Mouse (Mus musculus) cerebellum, adult 9-10 months (tissue): ENCODE data around the gene Gm26938.
A peak's percentile ranks its signal among the peaks of the same experiment; 100 is the strongest.

Experiments
- DNase-seq: peaks from one replicate; pipeline ENCODE4 v3.0.0; 2022

Gene Gm26938

GRCm38 (mm10) chr5:139793338-139794089, 32.7 kb downstream of the Gm26938 start:
- DNase-seq: no peak

DNA sequence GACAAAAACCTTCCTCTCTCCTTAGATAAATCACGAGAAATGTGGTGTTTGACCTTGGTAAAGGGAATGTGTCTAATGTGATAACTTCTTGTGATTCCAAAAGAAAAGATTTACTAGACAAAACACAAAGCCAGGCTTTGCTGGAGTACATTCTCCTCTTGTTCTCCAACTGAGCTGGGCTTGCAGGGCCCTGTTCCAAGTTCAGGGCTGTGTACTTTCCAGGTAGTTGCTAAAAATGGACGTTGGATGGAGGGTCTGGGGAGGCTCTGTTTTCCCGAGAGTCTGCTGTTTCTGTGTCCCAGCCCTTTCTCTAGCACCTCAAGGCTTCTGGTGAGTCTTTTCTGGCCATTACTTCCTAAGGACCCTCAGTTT, 33.3 kb downstream of the Gm26938 start:
- DNase-seq: no peak

GRCm38 (mm10) chr5:139792159-139792775, 33.9 kb downstream of the Gm26938 start:
- no peak for DNase-seq

DNA sequence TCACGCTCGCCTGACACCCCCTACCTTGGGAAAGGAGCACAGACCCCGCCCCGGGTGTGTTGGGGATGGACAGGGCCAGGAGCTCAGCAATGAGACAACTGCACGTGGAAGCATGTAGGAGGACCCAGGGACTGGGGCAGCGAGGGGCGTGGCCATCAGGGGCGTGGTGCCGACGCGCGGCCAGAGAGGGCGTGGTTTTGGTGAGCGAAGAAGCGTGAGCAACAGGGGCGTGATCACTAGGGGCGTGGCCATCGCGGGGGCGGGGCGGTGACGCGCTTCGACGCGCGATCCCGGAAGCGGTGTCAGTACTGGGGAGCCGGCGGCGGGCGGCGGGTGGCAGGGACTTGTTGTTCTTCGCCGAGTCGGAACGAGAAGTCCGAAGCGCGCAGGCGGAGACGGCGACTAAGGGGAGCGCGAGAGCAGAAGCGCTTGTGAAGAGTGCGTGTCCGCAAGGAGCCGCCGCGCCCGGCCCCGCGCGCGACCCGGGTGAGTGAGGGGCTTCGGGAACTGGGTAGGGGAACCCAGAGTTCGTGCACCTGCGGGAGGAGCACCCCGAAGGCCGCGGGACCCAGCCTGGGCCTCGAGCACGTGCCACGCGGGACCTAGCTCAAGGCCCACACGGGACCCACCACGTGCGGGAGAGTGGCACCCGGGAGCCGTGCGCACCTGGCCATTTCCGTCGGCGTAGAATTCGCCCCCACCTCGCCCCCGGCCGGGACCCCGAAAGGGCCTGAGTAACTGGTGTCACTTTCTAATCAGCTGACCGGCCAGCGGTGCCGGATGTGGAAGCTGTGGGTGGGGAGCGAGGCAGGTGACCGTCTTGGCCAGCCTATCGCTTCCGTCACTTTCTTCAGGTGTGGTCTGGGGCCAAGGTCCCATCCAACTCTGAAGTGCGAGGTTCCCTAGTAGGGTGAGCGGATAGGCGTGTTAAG, 34.7 kb downstream of the Gm26938 start, which contains the start of gene Mafk:
Gene Mafk (plus strand): TSS at position 287 of the 932 bp plus-strand sequence.
- peak; percentile 78 for DNase-seq

DNA sequence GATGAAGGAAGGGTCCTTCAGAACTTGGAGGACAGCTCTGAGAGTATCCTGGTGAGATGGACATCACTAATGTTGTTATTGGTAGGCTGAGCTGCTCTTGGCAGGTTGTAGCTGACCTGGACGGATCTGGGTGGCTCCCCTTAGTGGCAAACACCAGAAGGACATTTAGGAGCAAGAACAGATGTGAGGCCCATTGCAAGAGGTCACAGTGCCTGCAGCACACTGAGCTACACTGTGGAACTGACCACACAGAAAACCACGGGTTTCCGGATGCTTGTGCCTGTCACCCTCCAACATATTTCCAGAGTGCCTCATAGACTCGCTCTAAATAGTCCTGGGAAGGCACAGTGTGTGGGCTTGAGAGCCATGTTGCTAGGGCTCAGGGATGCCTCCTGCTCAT, 36.7 kb downstream of the Gm26938 start:
- no peak for DNase-seq

- no peak for DNase-seq
Measured at GRCm38 (mm10) chr5:139781406-139781805, 44.8 kb downstream of the Gm26938 start.

DNA sequence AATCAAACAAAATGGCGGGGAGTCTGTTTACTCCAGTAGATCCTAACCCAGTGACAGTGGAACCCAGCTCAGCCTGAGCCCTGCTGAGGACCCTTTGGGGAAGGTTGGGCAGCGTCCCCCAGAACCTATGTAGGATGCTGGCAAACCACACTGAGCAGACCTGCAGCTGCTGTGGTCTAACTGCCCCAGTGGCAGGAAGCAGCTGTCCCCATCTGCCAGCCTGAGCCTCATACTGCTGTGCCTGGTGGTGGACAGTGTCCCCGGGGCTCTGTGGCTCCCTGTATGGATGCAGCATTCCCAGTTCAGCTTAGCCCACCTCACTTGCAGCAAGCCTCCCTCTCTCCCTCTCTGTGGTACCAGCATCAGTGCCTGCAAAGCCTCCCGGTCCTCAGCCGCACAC, 49.2 kb downstream of the Gm26938 start:
- no peak for DNase-seq

- peak; percentile 98 for DNase-seq
Measured at GRCm38 (mm10) chr5:139775216-139775926, 50.8 kb downstream of the Gm26938 start, which contains the start of gene Ints1. Ints1 (minus strand) TSS chr5:139775674.

- DNase-seq: no peak
Measured at GRCm38 (mm10) chr5:139768216-139768615, 58.0 kb downstream of the Gm26938 start.

DNA sequence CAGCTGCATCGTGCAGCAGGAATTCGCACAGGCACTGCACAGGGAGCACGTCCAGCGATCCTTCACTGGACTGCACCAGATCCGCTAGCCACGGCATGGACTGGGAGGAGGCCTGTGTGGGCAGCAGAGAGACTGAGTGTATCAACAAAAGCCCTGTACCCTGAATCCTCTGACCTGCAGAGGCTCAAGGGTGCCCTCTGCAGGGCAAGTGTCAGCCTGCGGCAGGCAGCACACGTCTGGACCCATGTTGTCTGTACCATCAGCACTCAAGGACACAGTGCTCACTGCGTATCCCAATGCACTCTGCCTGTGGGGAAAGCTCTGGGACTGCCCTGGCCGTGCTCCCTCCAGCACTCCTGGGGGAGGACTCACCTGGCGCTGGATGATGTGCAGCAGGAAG, 61.9 kb downstream of the Gm26938 start:
- DNase-seq: no peak

GRCm38 (mm10) chr5:139758096-139758495, 68.1 kb downstream of the Gm26938 start:
- no peak for DNase-seq
